Mouse (Mus musculus): ENCODE data around the gene Nrxn1.

DNA sequence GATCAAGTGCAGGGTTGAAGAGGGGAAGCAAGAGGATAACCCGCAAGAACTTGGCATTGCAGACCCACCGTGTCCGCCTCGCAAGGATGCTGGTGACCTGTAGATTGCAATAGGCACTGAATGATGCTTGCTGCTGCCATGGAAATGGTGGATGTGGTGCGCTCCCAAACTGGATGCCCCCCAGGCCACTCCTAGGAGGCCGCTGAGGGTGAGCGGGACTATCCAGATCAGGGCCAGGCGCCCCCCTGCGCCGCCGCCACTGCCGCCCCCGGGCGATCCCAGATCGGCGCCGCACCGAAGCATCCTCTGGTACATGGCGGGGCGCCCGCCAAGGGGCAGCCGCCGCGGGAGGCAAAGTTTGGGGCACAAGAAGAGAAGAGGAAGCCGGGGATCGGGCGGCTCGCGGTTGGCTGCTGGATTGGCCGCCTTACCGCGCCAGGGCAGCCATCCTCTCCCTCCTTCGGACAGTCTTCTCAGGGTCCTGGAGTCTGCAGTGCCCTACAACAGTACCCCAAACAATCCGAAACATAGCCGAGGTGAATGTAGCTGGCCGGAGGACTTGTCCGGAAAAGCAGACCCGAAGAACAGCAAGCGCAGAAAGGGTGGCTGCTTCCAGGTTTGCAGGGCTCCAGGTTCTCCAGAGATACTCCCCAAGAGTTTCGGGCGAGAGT, 638.0 kb downstream of the Nrxn1 start:
- TF ChIP-seq CTCF (IDR thresholded peaks at IDR 0.05; ENCODE audit: insufficient read depth, low read depth, low read length) (no peak), POLR2A (IDR thresholded peaks at IDR 0.05; ENCODE audit: insufficient read depth, low read depth, low read length) (no peak)
